Mouse (Mus musculus) retina, postnatal 7 days (tissue): ENCODE measurements around the gene Acoxl.

Experiments
- DNase-seq: peaks from one replicate; pipeline ENCODE4 v3.0.0-alpha.2; 2012; ENCODE audit warnings: low read depth, low spot score

Acoxl gene

GRCm38 (mm10) chr2:128138924-128139323 lies 300.2 kb downstream of the Acoxl start:
- DNase-seq, result no peak

- no peak for DNase-seq
Observed at GRCm38 (mm10) chr2:128139781-128140180, 301.1 kb downstream of the Acoxl start.

- no peak for DNase-seq
Observed at GRCm38 (mm10) chr2:128140183-128140582, 301.5 kb downstream of the Acoxl start.

- no peak for DNase-seq
Observed at GRCm38 (mm10) chr2:128143992-128144391, 305.3 kb downstream of the Acoxl start.

- no peak for DNase-seq
Observed at GRCm38 (mm10) chr2:128145433-128145832, 306.8 kb downstream of the Acoxl start.

- DNase-seq, result no peak
Observed at GRCm38 (mm10) chr2:128149596-128149995, 310.9 kb downstream of the Acoxl start.

- DNase-seq, result no peak
Observed at GRCm38 (mm10) chr2:128152211-128152610, 313.5 kb downstream of the Acoxl start.

- no peak for DNase-seq
Observed at GRCm38 (mm10) chr2:128152845-128153550, 314.3 kb downstream of the Acoxl start.

GRCm38 (mm10) chr2:128153551-128153910 lies 314.9 kb downstream of the Acoxl start:
- no peak for DNase-seq

- DNase-seq, result no peak
Observed at GRCm38 (mm10) chr2:128155412-128156066, 316.9 kb downstream of the Acoxl start.

- DNase-seq, result no peak
Observed at GRCm38 (mm10) chr2:128156067-128156462, 317.4 kb downstream of the Acoxl start.

- DNase-seq, result no peak
Observed at GRCm38 (mm10) chr2:128156557-128157412, 318.1 kb downstream of the Acoxl start.

GRCm38 (mm10) chr2:128158734-128159410 lies 320.2 kb downstream of the Acoxl start:
- no peak for DNase-seq

- no peak for DNase-seq
Observed at GRCm38 (mm10) chr2:128159619-128160125, 321.0 kb downstream of the Acoxl start.

- DNase-seq, result no peak
Observed at GRCm38 (mm10) chr2:128163177-128163576, 324.5 kb downstream of the Acoxl start.

- no peak for DNase-seq
Observed at GRCm38 (mm10) chr2:128166623-128167423, 328.1 kb downstream of the Acoxl start.

GRCm38 (mm10) chr2:128167930-128168329 lies 329.3 kb downstream of the Acoxl start:
- DNase-seq, result no peak

- no peak for DNase-seq
Observed at GRCm38 (mm10) chr2:128169486-128169885, 330.8 kb downstream of the Acoxl start.

GRCm38 (mm10) chr2:128169972-128170371 lies 331.3 kb downstream of the Acoxl start:
- no peak for DNase-seq

- no peak for DNase-seq
Observed at GRCm38 (mm10) chr2:128170614-128171013, 331.9 kb downstream of the Acoxl start.

GRCm38 (mm10) chr2:128172266-128172665 lies 333.6 kb downstream of the Acoxl start:
- no peak for DNase-seq
